Mouse (Mus musculus): ENCODE results near the gene Arhgef2. TPM values are rescaled to one million over a fixed set of nuclear protein-coding genes. Genes with fewer than 3 reads are reported as not detected.

Gene Arhgef2
- polyA plus RNA-seq, 1 experiment = 361 TPM

GRCm38 (mm10) chr3:88659798-88660197, 54.0 kb downstream of the Arhgef2 start:
- Histone ChIP-seq H3ac (ENCODE audit: control insufficient read depth, insufficient read length) (no peak overlapping the region), H3K27me3 (ENCODE audit: control insufficient read depth, insufficient read depth, insufficient read length) (no peaks in the 10 kb centered on the region), H3K79me2 (ENCODE audit: control insufficient read depth, insufficient read depth) (no peaks in the 10 kb centered on the region), H3K4me3 (no peak overlapping the region), H3K36me3 (ENCODE audit: control insufficient read depth, insufficient read depth) (no peaks in the 10 kb centered on the region), H3K4me2 (ENCODE audit: low read depth) (no peak overlapping the region)
- TF ChIP-seq POLR2AphosphoS2 (IDR thresholded peaks at IDR 0.05; ENCODE audit: insufficient read length, low read depth) (no peak), USF1 (IDR thresholded peaks at IDR 0.05; ENCODE audit: low read depth) (peak; percentile 74), REST (IDR thresholded peaks at IDR 0.05; ENCODE audit: insufficient read depth, insufficient read length) (peak; percentile 38)

GRCm38 (mm10) chr3:88664095-88664494, 58.3 kb downstream of the Arhgef2 start:
- Histone ChIP-seq H3ac (ENCODE audit: control insufficient read depth, insufficient read length) (no peak overlapping the region), H3K27me3 (ENCODE audit: control insufficient read depth, insufficient read depth, insufficient read length) (no peaks in the 10 kb centered on the region), H3K4me2 (ENCODE audit: low read depth) (no peak overlapping the region), H3K36me3 (ENCODE audit: control insufficient read depth, insufficient read depth) (no peaks in the 10 kb centered on the region), H3K4me3 (no peak overlapping the region), H3K79me2 (ENCODE audit: control insufficient read depth, insufficient read depth) (no peaks in the 10 kb centered on the region)
- TF ChIP-seq MYOD1 (IDR thresholded peaks at IDR 0.05; ENCODE audit: control insufficient read depth in 1 of 3, insufficient read length in 2 of 3, low read depth in 2 of 3) = no peak
- TF ChIP-seq TCF3 (IDR thresholded peaks at IDR 0.05; ENCODE audit: insufficient read length, low read depth) = no peak
- no peak for TF ChIP-seq POLR2AphosphoS2 (IDR thresholded peaks at IDR 0.05; ENCODE audit: insufficient read length, low read depth)
- TF ChIP-seq TCF12 (IDR thresholded peaks at IDR 0.05; ENCODE audit: insufficient read depth, poor library complexity, severe bottlenecking) = no peak
- no peak for TF ChIP-seq CEBPB (IDR thresholded peaks at IDR 0.05; ENCODE audit: insufficient read depth, poor library complexity, severe bottlenecking)
- no peak for TF ChIP-seq MAX (IDR thresholded peaks at IDR 0.05; ENCODE audit: low read depth)
- TF ChIP-seq MYOG (IDR thresholded peaks at IDR 0.05; ENCODE audit: control insufficient read depth in 1 of 3, insufficient read depth in 1 of 3, insufficient read length in 2 of 3, low read depth in 2 of 3) = no peak

- H3K4me2 ChIP-seq (ENCODE audit: low read depth) = peak overlapping the region; percentile 81
- no peaks in the 10 kb centered on the region for H3K79me2 ChIP-seq (ENCODE audit: control insufficient read depth, insufficient read depth)
- H3ac ChIP-seq (ENCODE audit: control insufficient read depth, insufficient read length) = no peak overlapping the region
- TF ChIP-seq TCF3 (IDR thresholded peaks at IDR 0.05; ENCODE audit: insufficient read length, low read depth) = no peak
- TF ChIP-seq MYOG (IDR thresholded peaks at IDR 0.05; ENCODE audit: control insufficient read depth in 1 of 3, insufficient read depth in 1 of 3, insufficient read length in 2 of 3, low read depth in 2 of 3) = no peak
- no peak for TF ChIP-seq SRF (IDR thresholded peaks at IDR 0.05; ENCODE audit: control insufficient read depth, insufficient read length, low read depth)
- TF ChIP-seq TCF12 (IDR thresholded peaks at IDR 0.05; ENCODE audit: insufficient read depth, poor library complexity, severe bottlenecking) = no peak
- no peak for TF ChIP-seq MYOD1 (IDR thresholded peaks at IDR 0.05; ENCODE audit: control insufficient read depth in 1 of 3, insufficient read length in 2 of 3, low read depth in 2 of 3)
- TF ChIP-seq CEBPB (IDR thresholded peaks at IDR 0.05; ENCODE audit: insufficient read depth, poor library complexity, severe bottlenecking) = no peak
- no peak for TF ChIP-seq USF1 (IDR thresholded peaks at IDR 0.05; ENCODE audit: low read depth)
- no peak for TF ChIP-seq POLR2A (IDR thresholded peaks at IDR 0.05; ENCODE audit: insufficient read length, low read depth)
- no peak for TF ChIP-seq POLR2AphosphoS2 (IDR thresholded peaks at IDR 0.05; ENCODE audit: insufficient read length, low read depth)
- no peak for TF ChIP-seq MAX (IDR thresholded peaks at IDR 0.05; ENCODE audit: low read depth)
- no peak for TF ChIP-seq E2F4 (IDR thresholded peaks at IDR 0.05; ENCODE audit: insufficient read depth)
- no peak for TF ChIP-seq REST (IDR thresholded peaks at IDR 0.05; ENCODE audit: insufficient read depth, insufficient read length)
- no peaks in the 10 kb centered on the region for H3K36me3 ChIP-seq (ENCODE audit: control insufficient read depth, insufficient read depth)
- H3K4me3 ChIP-seq = no peak overlapping the region
- no peaks in the 10 kb centered on the region for H3K27me3 ChIP-seq (ENCODE audit: control insufficient read depth, insufficient read depth, insufficient read length)
Measured at GRCm38 (mm10) chr3:88677399-88677798, 71.6 kb downstream of the Arhgef2 start.

- no peak overlapping the region for H3ac ChIP-seq (ENCODE audit: control insufficient read depth, insufficient read length)
- peaks cover 32% of the 10 kb centered on the region for H3K79me2 ChIP-seq (ENCODE audit: control insufficient read depth, insufficient read depth)
- no peak for TF ChIP-seq MYOG (IDR thresholded peaks at IDR 0.05; ENCODE audit: control insufficient read depth in 1 of 3, insufficient read depth in 1 of 3, insufficient read length in 2 of 3, low read depth in 2 of 3)
- no peak for TF ChIP-seq TCF12 (IDR thresholded peaks at IDR 0.05; ENCODE audit: insufficient read depth, poor library complexity, severe bottlenecking)
- TF ChIP-seq MAX (IDR thresholded peaks at IDR 0.05; ENCODE audit: low read depth) = no peak
- no peak for TF ChIP-seq E2F4 (IDR thresholded peaks at IDR 0.05; ENCODE audit: insufficient read depth)
- TF ChIP-seq POLR2A (IDR thresholded peaks at IDR 0.05; ENCODE audit: insufficient read length, low read depth) = no peak
- no peak for TF ChIP-seq SRF (IDR thresholded peaks at IDR 0.05; ENCODE audit: control insufficient read depth, insufficient read length, low read depth)
- no peak for TF ChIP-seq POLR2AphosphoS2 (IDR thresholded peaks at IDR 0.05; ENCODE audit: insufficient read length, low read depth)
- no peak for TF ChIP-seq TCF3 (IDR thresholded peaks at IDR 0.05; ENCODE audit: insufficient read length, low read depth)
- TF ChIP-seq REST (IDR thresholded peaks at IDR 0.05; ENCODE audit: insufficient read depth, insufficient read length) = no peak
- TF ChIP-seq MYOD1 (IDR thresholded peaks at IDR 0.05; ENCODE audit: control insufficient read depth in 1 of 3, insufficient read length in 2 of 3, low read depth in 2 of 3) = no peak
- TF ChIP-seq CEBPB (IDR thresholded peaks at IDR 0.05; ENCODE audit: insufficient read depth, poor library complexity, severe bottlenecking) = no peak
- TF ChIP-seq USF1 (IDR thresholded peaks at IDR 0.05; ENCODE audit: low read depth) = no peak
- no peaks in the 10 kb centered on the region for H3K27me3 ChIP-seq (ENCODE audit: control insufficient read depth, insufficient read depth, insufficient read length)
- no peak overlapping the region for H3K4me3 ChIP-seq
- H3K36me3 ChIP-seq (ENCODE audit: control insufficient read depth, insufficient read depth) = peaks cover 9% of the 10 kb centered on the region
- H3K4me2 ChIP-seq (ENCODE audit: low read depth) = no peak overlapping the region
Measured at GRCm38 (mm10) chr3:88683814-88684213, 78.0 kb downstream of the Arhgef2 start.

GRCm38 (mm10) chr3:88684236-88684979, 78.6 kb downstream of the Arhgef2 start:
- H3ac ChIP-seq (ENCODE audit: control insufficient read depth, insufficient read length) = no peak overlapping the region
- H3K79me2 ChIP-seq (ENCODE audit: control insufficient read depth, insufficient read depth) = peaks cover 38% of the 10 kb centered on the region
- peak overlapping the region; percentile 62 for H3K4me2 ChIP-seq (ENCODE audit: low read depth)
- TF ChIP-seq CEBPB (IDR thresholded peaks at IDR 0.05; ENCODE audit: insufficient read depth, poor library complexity, severe bottlenecking) = no peak
- TF ChIP-seq REST (IDR thresholded peaks at IDR 0.05; ENCODE audit: insufficient read depth, insufficient read length) = no peak
- TF ChIP-seq SRF (IDR thresholded peaks at IDR 0.05; ENCODE audit: control insufficient read depth, insufficient read length, low read depth) = no peak
- TF ChIP-seq TCF3 (IDR thresholded peaks at IDR 0.05; ENCODE audit: insufficient read length, low read depth) = no peak
- TF ChIP-seq TCF12 (IDR thresholded peaks at IDR 0.05; ENCODE audit: insufficient read depth, poor library complexity, severe bottlenecking) = no peak
- no peak for TF ChIP-seq POLR2A (IDR thresholded peaks at IDR 0.05; ENCODE audit: insufficient read length, low read depth)
- no peak for TF ChIP-seq MYOD1 (IDR thresholded peaks at IDR 0.05; ENCODE audit: control insufficient read depth in 1 of 3, insufficient read length in 2 of 3, low read depth in 2 of 3)
- no peak for TF ChIP-seq POLR2AphosphoS2 (IDR thresholded peaks at IDR 0.05; ENCODE audit: insufficient read length, low read depth)
- TF ChIP-seq MYOG (IDR thresholded peaks at IDR 0.05; ENCODE audit: control insufficient read depth in 1 of 3, insufficient read depth in 1 of 3, insufficient read length in 2 of 3, low read depth in 2 of 3) = no peak
- no peak for TF ChIP-seq MAX (IDR thresholded peaks at IDR 0.05; ENCODE audit: low read depth)
- no peak for TF ChIP-seq USF1 (IDR thresholded peaks at IDR 0.05; ENCODE audit: low read depth)
- TF ChIP-seq E2F4 (IDR thresholded peaks at IDR 0.05; ENCODE audit: insufficient read depth) = no peak
- H3K4me3 ChIP-seq = peak overlapping the region; percentile 95
- H3K27me3 ChIP-seq (ENCODE audit: control insufficient read depth, insufficient read depth, insufficient read length) = no peaks in the 10 kb centered on the region
- peaks cover 14% of the 10 kb centered on the region for H3K36me3 ChIP-seq (ENCODE audit: control insufficient read depth, insufficient read depth)
